Mouse (Mus musculus): ENCODE results near the gene Bet1l.
"Not testable (repeated sequence)": the region's sequence is repeated elsewhere in the genome, so short reads cannot be mapped to it uniquely, and the experiment has no call there.

Bet1l gene

GRCm38 (mm10) chr7:140857550-140858505 lies at the start of gene Bet1l:
Bet1l (minus strand) TSS chr7:140857577.
- peak; percentile 42 for DNase-seq (ENCODE audit: low read depth, low spot score)

- DNase-seq (ENCODE audit: low read depth, low spot score) = no peak
These were observed 49.8 kb upstream of the Bet1l start for GRCm38 (mm10) chr7:140907131-140907530.

GRCm38 (mm10) chr7:140905642-140906081 lies 48.3 kb upstream of the Bet1l start:
- DNase-seq (ENCODE audit: low read depth, low spot score) = no peak

GRCm38 (mm10) chr7:140903212-140903611 lies 45.8 kb upstream of the Bet1l start:
- DNase-seq (ENCODE audit: low read depth, low spot score) = peak; percentile 59

GRCm38 (mm10) chr7:140902036-140902875 lies 44.9 kb upstream of the Bet1l start:
- DNase-seq (ENCODE audit: low read depth, low spot score) = no peak

GRCm38 (mm10) chr7:140900220-140900619 lies 42.8 kb upstream of the Bet1l start, which contains the start of gene Cox8b:
Cox8b (minus strand) TSS chr7:140900446.
- no peak for DNase-seq (ENCODE audit: low read depth, low spot score)

GRCm38 (mm10) chr7:140899121-140899520 lies 41.7 kb upstream of the Bet1l start:
- no peak for DNase-seq (ENCODE audit: low read depth, low spot score)

GRCm38 (mm10) chr7:140897863-140898262 lies 40.5 kb upstream of the Bet1l start:
- no peak for DNase-seq (ENCODE audit: low read depth, low spot score)

- DNase-seq (ENCODE audit: low read depth, low spot score) = no peak
These were observed 37.2 kb upstream of the Bet1l start for GRCm38 (mm10) chr7:140894611-140895010.

- DNase-seq (ENCODE audit: low read depth, low spot score) = no peak
These were observed 36.7 kb upstream of the Bet1l start for GRCm38 (mm10) chr7:140894031-140894430.

GRCm38 (mm10) chr7:140890636-140891035 lies 33.3 kb upstream of the Bet1l start:
- DNase-seq (ENCODE audit: low read depth, low spot score) = not testable (repeated sequence)

GRCm38 (mm10) chr7:140882469-140882803 lies 25.1 kb upstream of the Bet1l start:
- no peak for DNase-seq (ENCODE audit: low read depth, low spot score)

- peak; percentile 98 for DNase-seq (ENCODE audit: low read depth, low spot score)
These were observed 24.5 kb upstream of the Bet1l start, which contains the start of the genes Psmd13 and Sirt3 for GRCm38 (mm10) chr7:140881696-140882468. Psmd13 (plus strand) TSS chr7:140881968. Sirt3 (minus strand) TSS chr7:140882309.

GRCm38 (mm10) chr7:140880865-140881515 lies 23.6 kb upstream of the Bet1l start:
- DNase-seq (ENCODE audit: low read depth, low spot score) = no peak

GRCm38 (mm10) chr7:140880419-140880818 lies 23.0 kb upstream of the Bet1l start:
- no peak for DNase-seq (ENCODE audit: low read depth, low spot score)

- no peak for DNase-seq (ENCODE audit: low read depth, low spot score)
These were observed 22.0 kb upstream of the Bet1l start for GRCm38 (mm10) chr7:140879355-140879754.

- no peak for DNase-seq (ENCODE audit: low read depth, low spot score)
These were observed 20.0 kb upstream of the Bet1l start for GRCm38 (mm10) chr7:140877364-140877763.

GRCm38 (mm10) chr7:140874224-140874623 lies 16.8 kb upstream of the Bet1l start:
- no peak for DNase-seq (ENCODE audit: low read depth, low spot score)

- DNase-seq (ENCODE audit: low read depth, low spot score) = no peak
These were observed 7.4 kb upstream of the Bet1l start for GRCm38 (mm10) chr7:140864761-140865160.

GRCm38 (mm10) chr7:140860728-140861127 lies 3.4 kb upstream of the Bet1l start:
- DNase-seq (ENCODE audit: low read depth, low spot score) = no peak

- no peak for DNase-seq (ENCODE audit: low read depth, low spot score)
These were observed 2.6 kb upstream of the Bet1l start for GRCm38 (mm10) chr7:140859997-140860396.
